ENCODE assay signal across 20 mouse cellular contexts in the genomic region with DNA sequence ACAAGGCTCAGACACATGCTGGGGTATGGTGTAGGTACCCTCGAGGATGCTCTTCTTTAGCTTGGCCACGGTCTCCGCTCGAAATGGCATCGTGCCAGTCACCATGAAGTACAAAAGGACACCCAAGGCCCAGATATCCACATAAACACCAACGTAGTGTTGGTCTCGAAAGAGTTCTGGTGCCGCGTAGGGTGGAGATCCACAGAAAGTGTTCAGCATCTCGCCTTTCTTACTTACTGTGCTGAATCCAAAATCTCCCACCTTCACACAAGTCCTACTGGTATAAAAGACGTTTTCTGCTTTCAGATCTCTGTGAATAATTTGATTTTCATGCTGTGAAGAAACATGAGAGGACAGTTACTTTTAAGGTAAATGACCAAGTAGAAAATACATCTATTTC.
"Had no signal": no experiment of that assay in that cellular context is flagged by ENCODE, and none has a peak within 500 bp of the region (broad histone marks: within the 10 kb centered on the region; RNA-seq: fewer than 3 reads in every experiment).

No protein-coding gene starts in this region.

- H3K4me2 ChIP-seq: limb, embryonic 12.5 days; limb, embryonic 15.5 days; liver, embryonic 11.5 days; liver, embryonic 15.5 days; midbrain, embryonic 12.5 days; midbrain, embryonic 15.5 days; neural tube, embryonic 13.5 days had no signal

- DNase-seq: kidney, adult 18-20 months; kidney, adult 9 months; kidney, postnatal 14 days; kidney, postnatal 4 days; left cerebral cortex, postnatal 4 days; lung, adult 2 months; lung, postnatal 14 days; lung, postnatal 4 days; right cerebral cortex, postnatal 25 days; spleen, adult 18-20 months; thymus, adult 18-20 months; thymus, postnatal 36 days had no signal

- H3K36me3 ChIP-seq: liver, embryonic 15.5 days had no signal

- ATAC-seq: intestine, embryonic 16.5 days; midbrain, embryonic 15.5 days had no signal

- H3K27me3 ChIP-seq: limb, embryonic 12.5 days; limb, embryonic 15.5 days; liver, embryonic 15.5 days; midbrain, embryonic 12.5 days; midbrain, embryonic 15.5 days; neural tube, embryonic 13.5 days had no signal

- H3K4me3 ChIP-seq: limb, embryonic 12.5 days; limb, embryonic 15.5 days; liver, embryonic 15.5 days; midbrain, embryonic 12.5 days; midbrain, embryonic 15.5 days; neural tube, embryonic 13.5 days had no signal
